Mouse (Mus musculus) bone marrow macrophage, adult 2 months (primary cell): ENCODE data around the gene Gm5485. TPM values are rescaled to one million over a fixed set of nuclear protein-coding genes. Genes with fewer than 3 reads are reported as not detected.

Source experiments
- H3K27ac ChIP-seq: 2 replicates; pipeline ENCODE4 v1.5.1; 2012; ENCODE audit warnings: low read depth, low read length; ENCODE audit not compliant: insufficient read depth
- H3K4me1 ChIP-seq: 2 replicates; pipeline ENCODE4 v1.6.1; 2012; ENCODE audit warnings: low read length; ENCODE audit not compliant: control insufficient read depth, insufficient read depth
- H3K4me3 ChIP-seq: 2 replicates; pipeline ENCODE4 v1.5.1; 2012; ENCODE audit warnings: mild to moderate bottlenecking, low read length, moderate library complexity; ENCODE audit not compliant: insufficient read depth
- CTCF ChIP-seq: IDR thresholded peaks from 2 replicates; pipeline ENCODE4 v1.5.1; 2012; ENCODE audit warnings: low read depth, mild to moderate bottlenecking, low read length, moderate library complexity
- POLR2A ChIP-seq: IDR thresholded peaks from 2 replicates; pipeline ENCODE4 v1.6.1; 2012; ENCODE audit warnings: mild to moderate bottlenecking, low read depth, low read length, borderline replicate concordance
- polyA plus RNA-seq: library from polyadenylated mRNA; stranded (reverse); fragments of >200 nt; gene quantifications from 2 replicates; pipeline ENCODE4 v1.2.4, GENCODE M21; 2012; ENCODE audit not compliant: missing spikeins, insufficient read depth, insufficient read length

Gm5485 gene
- polyA plus RNA-seq, 1 experiment = not detected

DNA sequence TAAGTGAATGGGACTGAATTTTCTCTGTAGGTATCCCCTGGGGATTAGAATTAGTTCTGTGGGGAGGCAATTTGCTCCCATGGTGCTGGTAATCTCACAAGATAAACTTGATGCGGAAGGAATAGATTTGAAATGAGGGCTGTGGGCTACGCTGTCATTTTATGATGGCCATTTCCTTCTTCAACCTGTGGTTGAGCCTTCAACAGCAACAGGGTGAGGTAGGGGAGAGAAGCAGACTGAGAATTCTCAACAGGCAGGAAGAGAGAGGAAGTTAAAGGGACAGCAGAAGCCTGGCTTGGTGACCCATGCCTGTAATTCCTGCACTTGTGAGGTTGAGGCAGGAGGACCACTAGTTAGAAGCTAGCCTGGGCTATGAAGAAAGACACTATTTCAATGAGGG is 6.8 kb upstream of the Gm5485 start:
- Histone ChIP-seq H3K4me1 (no peaks in the 10 kb centered on the region), H3K27ac (no peak overlapping the region), H3K4me3 (no peak overlapping the region)
- TF ChIP-seq CTCF (no peak), POLR2A (no peak)

DNA sequence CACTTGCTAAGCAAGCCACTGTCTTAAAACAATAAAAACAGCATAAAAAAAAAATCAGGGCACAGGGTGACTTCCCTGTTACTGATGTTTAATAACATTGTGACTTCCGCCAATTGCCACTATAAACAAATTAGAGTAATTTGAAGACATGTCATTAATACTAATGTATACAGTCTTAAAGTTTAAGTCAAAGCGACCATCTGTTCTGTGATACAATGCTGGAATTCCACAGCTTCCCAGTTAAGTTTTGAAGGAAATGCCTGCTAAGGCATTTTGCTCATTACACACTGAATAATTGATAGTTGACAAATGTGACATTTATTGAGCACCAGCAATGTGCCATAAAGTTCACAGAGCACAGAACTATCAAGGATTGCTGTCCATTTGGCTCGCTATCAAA is 6.3 kb upstream of the Gm5485 start:
- no peak for TF ChIP-seq POLR2A
- no peak for TF ChIP-seq CTCF
- H3K4me1 ChIP-seq = no peaks in the 10 kb centered on the region
- H3K4me3 ChIP-seq = no peak overlapping the region
- no peak overlapping the region for H3K27ac ChIP-seq

DNA sequence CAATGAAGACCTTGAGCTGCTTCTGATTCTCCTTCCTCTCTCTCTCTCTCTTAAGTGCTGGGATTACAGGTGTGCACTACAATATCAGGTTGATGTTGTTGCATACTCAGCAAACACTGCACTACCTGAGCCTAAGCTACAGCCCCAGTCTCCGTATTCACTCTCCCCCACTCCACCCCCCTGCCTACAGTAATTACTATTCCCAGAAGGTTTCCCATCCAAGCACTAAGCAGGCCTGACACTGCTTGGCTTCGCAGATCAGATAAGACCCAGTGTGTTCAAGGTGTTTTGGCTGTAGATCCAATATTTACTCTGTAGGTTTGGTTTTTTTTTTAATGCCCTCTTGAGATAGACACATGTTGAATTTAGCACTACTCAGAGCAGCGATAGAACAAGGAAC is 2.1 kb downstream of the Gm5485 start:
- Histone ChIP-seq H3K4me1 (no peaks in the 10 kb centered on the region), H3K27ac (no peak overlapping the region), H3K4me3 (no peak overlapping the region)
- TF ChIP-seq POLR2A (no peak), CTCF (no peak)

DNA sequence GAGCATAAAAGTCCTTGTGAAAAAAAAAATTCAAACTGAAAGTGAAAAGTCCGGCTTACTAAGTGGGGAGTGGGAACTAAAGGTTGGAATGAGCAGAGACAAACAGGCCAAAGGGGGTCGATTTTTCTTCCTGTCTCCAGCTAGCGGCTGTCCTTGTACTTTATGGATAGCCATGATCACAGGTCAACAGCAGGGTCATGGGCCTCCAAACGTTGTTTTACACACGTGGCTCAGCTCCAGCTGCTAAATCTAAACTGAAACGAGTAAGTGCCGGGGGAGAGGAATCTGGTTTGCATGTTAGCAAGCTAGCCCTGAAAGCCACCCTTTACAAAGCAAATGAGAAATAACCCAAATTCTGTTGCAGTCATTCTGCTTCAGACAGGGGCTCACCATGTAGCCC is 2.6 kb downstream of the Gm5485 start:
- no peaks in the 10 kb centered on the region for H3K4me1 ChIP-seq
- TF ChIP-seq CTCF = no peak
- no peak for TF ChIP-seq POLR2A
- no peak overlapping the region for H3K4me3 ChIP-seq
- H3K27ac ChIP-seq = no peak overlapping the region

DNA sequence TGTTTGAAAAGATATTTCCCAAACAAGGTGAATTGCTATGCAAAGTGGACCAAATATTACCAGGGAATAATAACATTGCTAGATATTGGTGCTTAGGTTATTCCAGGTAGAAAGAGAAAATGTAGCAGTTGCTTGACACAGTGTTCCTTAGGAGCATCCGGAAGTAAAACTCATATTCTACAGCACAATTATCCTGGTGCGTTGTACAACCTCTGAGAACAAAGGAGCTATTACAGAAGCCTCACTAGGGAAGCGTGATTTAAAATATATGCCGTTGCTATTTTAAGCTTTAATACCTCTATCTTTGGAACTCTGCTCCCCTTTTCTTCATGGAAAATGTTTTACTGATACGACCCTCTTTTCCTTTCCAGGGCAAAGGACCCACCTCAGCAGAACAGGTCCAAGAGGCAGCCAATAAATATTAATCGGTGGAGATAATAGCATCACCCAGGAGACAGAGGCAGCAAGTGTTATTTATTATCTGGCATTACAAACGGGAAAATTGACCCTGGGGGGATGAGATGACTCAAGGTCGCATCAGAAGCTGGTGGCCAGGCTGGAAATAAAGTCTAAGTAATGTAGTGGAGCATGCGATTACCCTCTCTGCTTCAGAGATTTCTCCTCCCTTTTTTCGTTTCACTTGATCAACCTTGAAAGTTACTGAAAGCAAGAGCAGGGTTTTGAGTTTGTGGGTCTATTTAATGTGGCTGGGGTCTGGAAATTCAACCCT is 6.4 kb downstream of the Gm5485 start:
- no peak overlapping the region for H3K27ac ChIP-seq
- TF ChIP-seq POLR2A (no peak), CTCF (no peak)

DNA sequence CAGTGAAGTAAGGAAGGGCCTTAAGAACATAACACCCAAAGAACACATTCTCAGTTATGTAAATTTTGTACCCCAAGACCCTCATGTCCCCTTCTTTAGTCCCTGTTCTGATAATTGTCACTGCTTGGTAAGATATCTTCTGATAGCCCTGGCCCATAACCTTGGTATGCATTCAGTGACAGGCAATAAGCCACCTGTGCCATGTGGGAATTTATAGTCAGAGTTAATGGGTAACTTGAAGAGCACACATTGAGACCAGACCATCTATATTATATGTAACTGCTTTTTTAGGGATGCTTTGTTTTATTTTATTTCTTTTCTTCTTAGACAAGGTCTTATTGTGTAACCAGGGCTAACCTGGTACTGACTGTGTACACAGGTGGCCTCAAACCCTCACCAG is 8.2 kb downstream of the Gm5485 start:
- no peaks in the 10 kb centered on the region for H3K4me1 ChIP-seq
- TF ChIP-seq CTCF = no peak
- TF ChIP-seq POLR2A = no peak
- H3K27ac ChIP-seq = no peak overlapping the region
- no peak overlapping the region for H3K4me3 ChIP-seq

More for the DNA sequence above, 6.4 kb downstream of the Gm5485 start:
- Histone ChIP-seq H3K4me3 (no peak overlapping the region), H3K4me1 (no peaks in the 10 kb centered on the region)

DNA sequence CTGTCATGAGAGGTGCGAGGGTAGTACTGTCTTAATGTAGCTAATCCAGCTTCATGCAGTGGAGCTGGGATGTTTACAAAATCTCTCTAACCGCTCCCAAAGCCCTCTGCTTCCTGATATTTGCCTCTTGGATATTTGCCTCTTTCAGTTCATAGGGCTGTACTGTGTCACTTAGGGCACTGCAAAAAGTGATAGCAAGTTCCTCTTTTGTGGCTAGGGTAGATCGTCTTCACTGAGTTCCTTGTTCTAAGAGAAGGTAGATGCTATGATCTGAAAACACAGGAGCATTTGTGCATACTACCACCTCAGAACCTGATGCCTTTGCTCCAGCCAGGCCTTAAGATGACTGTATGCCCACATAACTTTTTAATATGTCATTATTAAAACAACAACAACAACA is 8.8 kb downstream of the Gm5485 start:
- Histone ChIP-seq H3K27ac (no peak overlapping the region), H3K4me3 (no peak overlapping the region), H3K4me1 (no peaks in the 10 kb centered on the region)
- TF ChIP-seq CTCF (no peak), POLR2A (no peak)

DNA sequence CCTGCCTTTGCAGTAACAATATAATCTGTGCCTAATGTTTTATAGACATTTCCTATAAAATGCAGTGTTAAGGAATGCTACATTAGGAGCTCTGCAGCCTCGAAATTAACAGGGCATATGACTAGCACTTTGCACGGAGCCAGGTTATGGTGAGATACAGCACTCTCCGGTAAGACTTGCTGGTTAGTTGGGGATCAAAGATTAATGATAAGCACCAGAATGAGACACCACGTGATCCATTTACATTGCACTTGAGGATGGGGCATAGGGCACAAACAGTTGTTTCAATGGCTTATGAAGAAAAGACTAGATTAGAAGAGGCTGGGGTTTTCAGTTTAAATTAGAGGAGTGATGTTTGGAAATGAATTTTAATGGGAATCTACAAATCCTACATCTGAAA is 9.3 kb downstream of the Gm5485 start:
- H3K4me3 ChIP-seq = no peak overlapping the region
- no peak overlapping the region for H3K27ac ChIP-seq
- TF ChIP-seq POLR2A = no peak
- TF ChIP-seq CTCF = no peak
- H3K4me1 ChIP-seq = no peaks in the 10 kb centered on the region

DNA sequence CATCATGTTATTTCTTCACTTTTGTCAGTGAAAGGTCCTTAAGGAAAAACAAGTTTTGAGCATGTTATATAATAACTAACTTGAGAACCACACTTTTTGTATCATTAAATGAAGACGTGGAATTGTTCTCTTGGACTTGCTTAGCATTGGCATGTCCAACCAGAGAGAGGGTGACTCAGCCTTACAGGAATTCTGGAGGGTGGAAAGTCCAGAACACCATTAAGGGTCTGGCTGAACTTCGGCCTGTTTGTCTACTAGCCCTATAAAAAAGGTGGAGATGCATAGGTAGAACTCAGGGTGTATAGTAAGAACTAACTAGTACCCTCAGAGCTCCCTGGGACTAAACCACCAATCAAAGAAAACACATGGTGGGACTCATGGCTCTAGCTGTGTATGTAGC is 16.9 kb downstream of the Gm5485 start:
- Histone ChIP-seq H3K4me1 (no peaks in the 10 kb centered on the region), H3K27ac (no peak overlapping the region), H3K4me3 (no peak overlapping the region)
- TF ChIP-seq POLR2A = no peak
- TF ChIP-seq CTCF = no peak

DNA sequence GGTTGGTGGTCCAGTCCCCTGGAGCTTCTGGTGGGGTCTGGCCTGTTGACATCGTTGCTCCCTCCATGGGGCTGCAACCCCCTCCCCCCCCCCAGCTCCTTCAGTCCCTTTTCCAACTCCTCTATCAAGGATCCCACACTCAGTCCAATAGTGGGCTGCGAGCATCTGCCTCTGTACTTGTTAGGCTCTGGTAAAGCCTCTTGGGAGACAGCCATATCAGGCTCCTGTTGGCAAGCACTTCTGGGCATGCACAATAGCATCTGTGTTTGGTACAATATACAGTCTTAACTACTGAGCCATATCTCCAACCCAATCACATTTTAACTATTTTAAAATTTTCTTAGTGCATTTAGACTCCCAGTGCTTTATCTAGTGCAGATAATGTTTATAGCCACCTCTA is 25.2 kb downstream of the Gm5485 start:
- Histone ChIP-seq H3K27ac (no peak overlapping the region), H3K4me1 (no peaks in the 10 kb centered on the region), H3K4me3 (no peak overlapping the region)
- TF ChIP-seq CTCF (no peak), POLR2A (no peak)
